Mouse (Mus musculus): Measurements from ENCODE around the gene Ckap5.
"Not testable (repeated sequence)": the region's sequence is repeated elsewhere in the genome, so short reads cannot be mapped to it uniquely, and the experiment has no call there.

Gene Ckap5

DNA sequence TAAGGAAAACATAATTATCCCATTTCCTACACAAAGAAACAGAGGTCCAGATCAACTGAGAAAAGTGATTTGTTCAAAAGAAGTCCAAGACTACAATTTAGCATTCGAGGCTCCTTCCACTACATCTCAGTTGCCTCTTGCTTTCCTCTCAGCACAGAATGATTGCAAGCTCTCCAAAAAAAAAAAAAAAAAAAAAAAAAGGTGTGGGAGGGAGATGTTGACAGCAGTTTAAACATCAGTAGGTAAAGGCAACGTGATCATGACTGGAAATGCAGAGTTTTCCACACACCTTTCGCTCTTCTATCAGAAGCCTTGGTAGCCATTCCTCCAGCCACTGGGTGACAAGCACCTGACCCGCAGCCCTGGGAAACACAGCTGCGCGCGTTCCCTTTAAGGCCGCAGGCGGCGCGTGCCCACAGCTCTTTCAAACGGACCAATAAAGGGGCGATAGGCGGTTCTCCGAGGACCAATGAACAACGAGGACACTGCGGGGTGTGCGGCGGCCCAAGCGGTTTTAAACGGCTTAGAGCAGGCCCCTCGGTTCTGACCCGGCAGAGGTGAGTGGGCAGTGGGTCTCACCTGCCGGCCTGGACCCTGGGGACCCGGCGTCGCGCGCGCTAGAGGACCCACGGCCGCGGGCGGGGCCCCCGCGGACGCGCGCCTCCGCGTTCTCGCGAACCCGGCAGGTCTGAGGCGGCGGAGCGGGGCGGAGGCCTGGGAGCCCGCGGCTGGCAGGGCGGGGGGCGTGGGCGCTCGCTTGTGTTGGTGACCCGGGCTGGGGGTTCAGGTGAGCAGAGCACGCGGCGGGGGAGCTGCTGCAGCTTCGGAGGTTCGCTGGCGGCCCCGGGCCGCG lies at the start of gene Ckap5:
Gene Ckap5, plus strand, starts transcription at position 469 of the 853 bp plus-strand sequence.
- DNase-seq = peak; percentile 94

DNA sequence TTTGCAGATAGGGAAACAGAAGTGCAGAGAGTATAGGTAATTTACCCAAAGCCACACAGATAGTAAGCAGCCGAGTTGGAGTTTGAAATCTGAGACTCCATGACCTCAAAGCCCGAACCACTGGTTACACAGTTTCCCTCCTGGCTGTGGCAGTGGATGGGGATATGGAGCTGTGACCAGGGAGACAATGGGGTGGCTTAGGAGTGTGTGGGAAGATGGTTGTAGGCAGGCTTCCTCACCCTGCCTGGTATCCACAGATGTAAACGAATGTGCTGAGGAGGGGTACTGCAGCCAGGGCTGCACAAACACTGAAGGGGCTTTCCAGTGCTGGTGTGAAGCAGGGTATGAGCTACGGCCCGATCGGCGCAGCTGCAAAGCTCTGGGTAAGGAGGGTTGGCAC lies 49.7 kb upstream of the Ckap5 start:
- no peak for DNase-seq

DNA sequence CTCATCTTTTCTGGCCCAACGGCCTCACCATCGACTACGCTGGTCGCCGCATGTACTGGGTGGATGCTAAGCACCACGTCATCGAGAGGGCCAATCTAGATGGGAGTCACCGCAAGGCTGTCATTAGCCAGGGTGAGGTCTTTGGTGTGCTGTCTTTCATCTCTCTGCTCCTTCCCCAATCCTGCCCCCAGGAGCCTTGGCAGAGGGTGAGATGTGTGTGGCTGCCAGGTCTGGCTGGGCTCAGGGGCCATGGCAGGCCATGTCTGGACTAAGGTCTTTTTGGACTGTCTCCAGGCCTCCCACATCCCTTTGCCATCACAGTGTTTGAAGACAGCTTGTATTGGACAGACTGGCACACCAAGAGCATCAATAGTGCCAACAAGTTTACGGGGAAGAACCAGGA lies 46.2 kb upstream of the Ckap5 start:
- DNase-seq = no peak

GRCm38 (mm10) chr2:91480805-91481514 lies 45.6 kb upstream of the Ckap5 start:
- DNase-seq = peak; percentile 34

DNA sequence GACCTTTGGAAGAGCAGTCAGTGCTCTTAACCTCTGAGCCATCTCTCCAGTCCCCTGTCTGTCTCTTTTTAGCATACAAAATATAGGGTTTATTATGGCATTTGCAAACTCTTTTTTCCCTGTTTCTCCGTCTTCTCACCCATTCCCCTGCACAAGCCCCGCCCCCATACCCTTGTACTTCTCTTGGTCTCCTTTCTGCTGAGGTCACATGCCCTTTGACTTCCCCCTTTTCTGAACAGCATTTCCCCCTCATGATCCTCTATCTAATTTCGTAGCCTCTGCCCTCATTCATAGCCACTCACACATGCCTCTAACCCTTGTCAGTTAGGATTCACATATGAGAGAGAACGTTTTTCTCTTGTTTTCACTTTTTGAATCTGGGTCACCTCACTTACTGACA lies 41.9 kb upstream of the Ckap5 start:
- DNase-seq = no peak

- DNase-seq = peak; percentile 16
Measured at GRCm38 (mm10) chr2:91485256-91485655, 41.3 kb upstream of the Ckap5 start.

DNA sequence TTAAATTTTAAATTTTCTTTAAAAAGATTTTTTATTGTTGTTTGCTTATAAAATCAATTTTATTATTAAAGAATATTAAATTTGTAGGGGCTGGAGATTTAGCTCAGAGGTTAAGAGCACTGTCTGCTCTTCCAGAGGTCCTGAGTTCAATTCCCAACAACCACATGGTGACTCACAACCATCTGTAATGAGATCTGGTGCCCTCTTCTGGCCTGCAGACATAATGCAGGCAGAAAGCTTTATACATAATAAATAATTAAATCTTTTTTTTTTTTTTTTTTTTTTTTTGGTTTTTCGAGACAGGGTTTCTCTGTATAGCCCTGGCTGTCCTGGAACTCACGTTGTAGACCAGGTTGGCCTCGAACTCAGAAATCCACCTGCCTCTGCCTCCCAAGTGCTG lies 39.3 kb upstream of the Ckap5 start:
- peak; percentile 27 for DNase-seq

DNA sequence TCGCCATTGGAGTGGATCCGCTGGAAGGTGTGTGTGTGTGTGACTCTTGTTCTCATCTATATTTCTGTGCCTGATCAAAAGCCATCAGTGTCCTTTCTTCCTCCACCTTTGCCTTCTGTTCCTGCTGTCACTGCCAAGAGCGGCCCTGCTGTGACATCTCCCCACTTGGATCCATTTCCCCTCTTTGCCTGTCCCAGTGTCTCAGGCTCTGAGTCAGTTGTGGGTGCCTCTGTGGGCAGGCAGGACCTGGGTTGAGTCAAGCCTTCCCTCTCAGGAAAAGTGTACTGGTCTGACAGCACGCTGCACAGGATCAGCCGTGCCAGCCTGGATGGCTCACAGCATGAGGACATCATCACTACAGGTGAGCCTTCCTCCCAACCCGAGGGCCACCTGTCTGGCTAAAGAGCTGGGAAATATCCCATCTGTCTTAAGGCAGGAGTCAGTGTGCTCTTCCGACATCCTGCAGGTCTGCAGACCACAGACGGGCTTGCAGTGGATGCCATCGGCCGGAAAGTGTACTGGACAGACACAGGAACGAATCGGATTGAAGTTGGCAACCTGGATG lies 34.4 kb upstream of the Ckap5 start:
- DNase-seq = no peak

DNA sequence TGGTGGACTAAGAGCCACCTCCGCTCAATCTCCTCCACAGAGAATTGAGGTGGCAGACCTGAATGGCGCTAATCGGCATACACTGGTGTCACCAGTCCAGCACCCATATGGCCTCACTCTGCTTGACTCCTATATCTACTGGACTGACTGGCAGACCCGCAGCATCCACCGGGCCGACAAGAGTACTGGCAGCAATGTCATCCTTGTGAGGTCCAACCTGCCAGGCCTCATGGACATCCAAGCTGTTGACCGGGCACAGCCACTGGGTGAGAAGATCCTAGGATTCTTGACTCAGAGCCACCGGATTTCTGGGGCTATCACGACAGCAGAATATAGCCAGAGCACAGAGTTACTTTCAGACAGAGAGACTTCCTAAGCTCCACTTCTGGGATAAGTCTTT lies 32.6 kb upstream of the Ckap5 start:
- DNase-seq = no peak

GRCm38 (mm10) chr2:91498093-91498719 lies 28.4 kb upstream of the Ckap5 start:
- DNase-seq = no peak

GRCm38 (mm10) chr2:91508076-91508475 lies 18.5 kb upstream of the Ckap5 start:
- no peak for DNase-seq

DNA sequence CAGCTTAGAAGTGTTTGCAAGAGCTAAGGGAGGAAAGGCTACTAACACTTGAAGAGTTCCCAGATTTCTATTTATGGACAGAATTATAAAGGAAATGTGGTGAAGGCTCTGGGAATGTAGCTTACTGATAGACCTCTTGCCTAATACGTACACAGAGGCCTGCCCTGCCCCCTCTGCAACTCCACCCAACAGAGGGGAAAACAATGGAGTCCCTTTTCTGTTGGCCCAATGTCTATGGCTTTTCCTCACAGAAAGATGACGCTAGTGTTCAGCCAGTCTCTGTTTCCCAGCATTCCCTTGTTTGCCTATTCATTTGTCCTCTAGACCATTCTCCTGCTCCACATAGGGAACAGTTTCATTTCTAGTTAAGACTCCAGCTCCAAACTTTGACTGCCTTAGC lies 9.4 kb upstream of the Ckap5 start:
- DNase-seq = no peak

- DNase-seq = no peak
Measured at GRCm38 (mm10) chr2:91527147-91527486, 555 bp downstream of the Ckap5 start.

GRCm38 (mm10) chr2:91537588-91538205 lies 11.1 kb downstream of the Ckap5 start:
- peak; percentile 94 for DNase-seq

DNA sequence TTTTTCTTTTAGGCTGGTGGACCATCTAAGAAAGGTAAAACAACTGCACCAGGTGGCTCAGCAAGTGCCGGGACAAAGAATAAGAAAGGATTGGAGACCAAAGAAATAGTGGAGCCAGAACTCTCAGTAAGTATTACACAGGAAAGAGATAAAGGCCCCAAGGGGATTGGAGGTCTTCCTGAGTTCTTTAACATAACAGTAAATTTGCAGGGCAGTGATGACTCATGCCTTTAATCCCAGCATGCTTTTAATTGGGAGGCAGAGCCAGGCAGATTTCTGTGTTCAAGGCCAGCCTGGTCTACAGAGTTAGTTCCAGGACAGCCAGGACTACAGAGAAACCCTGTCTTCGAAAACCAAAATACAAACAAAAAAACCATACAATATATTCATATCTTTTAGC lies 41.6 kb downstream of the Ckap5 start:
- DNase-seq = no peak

DNA sequence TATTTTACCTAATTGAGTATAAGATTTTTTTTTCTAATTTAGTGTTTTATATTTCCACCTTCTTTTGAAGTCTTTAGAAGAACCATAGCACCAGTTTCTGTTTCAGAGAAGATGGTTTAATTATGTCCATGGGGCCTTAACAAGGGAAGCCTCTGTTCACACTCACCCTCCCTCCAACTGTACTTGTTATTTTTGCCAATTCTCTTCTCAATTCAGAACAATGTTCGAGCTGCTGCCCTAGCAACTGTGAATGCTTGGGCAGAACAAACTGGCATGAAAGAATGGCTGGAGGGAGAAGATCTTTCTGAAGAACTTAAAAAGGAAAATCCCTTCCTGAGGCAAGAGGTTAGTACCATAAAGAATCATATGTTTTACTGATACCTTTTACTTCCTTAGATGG lies 54.3 kb downstream of the Ckap5 start:
- DNase-seq = no peak

DNA sequence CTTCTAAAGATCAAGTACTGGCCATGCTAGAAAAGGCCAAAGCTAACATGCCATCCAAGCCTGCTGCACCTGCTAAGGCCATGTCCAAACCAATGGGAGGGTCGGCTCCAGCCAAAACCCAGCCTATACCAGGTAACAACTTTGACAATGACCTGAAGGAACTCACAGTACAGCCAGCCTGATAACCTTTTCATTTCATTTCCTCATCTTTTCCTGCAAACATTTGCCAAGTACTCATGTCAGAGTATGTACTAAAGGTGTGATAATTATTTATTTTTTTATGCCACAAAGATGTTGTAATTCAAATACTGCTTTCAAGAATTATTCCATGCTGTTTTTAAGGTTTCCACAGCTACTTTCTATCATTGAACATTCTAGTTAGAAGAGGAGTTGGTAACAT lies 59.7 kb downstream of the Ckap5 start:
- no peak for DNase-seq

- no peak for DNase-seq
Measured at GRCm38 (mm10) chr2:91600475-91600874, 73.9 kb downstream of the Ckap5 start.

GRCm38 (mm10) chr2:91602389-91602788 lies 75.8 kb downstream of the Ckap5 start:
- DNase-seq = no peak

- DNase-seq = not testable (repeated sequence)
Measured at GRCm38 (mm10) chr2:91609370-91609769, 82.8 kb downstream of the Ckap5 start.

DNA sequence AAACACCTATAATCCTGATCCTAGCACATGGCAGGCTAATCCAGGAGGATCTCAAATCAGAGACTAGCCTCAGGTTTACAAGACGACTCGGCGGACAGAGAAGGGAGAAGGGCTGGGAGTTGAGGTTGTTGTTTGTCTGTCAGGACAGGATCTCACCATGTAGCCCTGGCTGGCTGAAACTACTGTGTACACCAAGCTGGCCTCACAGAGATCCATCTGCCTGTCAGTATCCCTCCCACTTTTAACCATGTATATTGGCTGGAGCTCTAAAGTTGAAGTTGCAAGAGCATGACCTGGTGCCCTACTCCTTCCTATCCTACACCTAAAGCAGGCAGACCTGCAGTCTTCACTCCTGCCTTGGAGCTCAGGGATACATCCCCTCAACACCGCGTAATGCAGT lies 95.8 kb downstream of the Ckap5 start:
- no peak for DNase-seq

- DNase-seq = not testable (repeated sequence)
Measured at GRCm38 (mm10) chr2:91623366-91623765, 96.8 kb downstream of the Ckap5 start.

GRCm38 (mm10) chr2:91627486-91627885 lies 100.9 kb downstream of the Ckap5 start:
- no peak for DNase-seq

All from kidney, adult 11 months (tissue).